Mouse (Mus musculus) adrenal gland, adult 8-10 months (tissue): ENCODE data around the gene Idh1. TPM values are rescaled to one million over a fixed set of nuclear protein-coding genes. Genes with fewer than 3 reads are reported as not detected.

Experiments
- DNase-seq: peaks from one replicate; pipeline ENCODE4 v3.0.0; 2022
- total RNA-seq, 4 experiments: library from RNA; stranded (reverse); gene quantifications; 2 replicates each; pipeline ENCODE4 v1.2.4; 2022

The Idh1 gene
- total RNA-seq, 4 experiments from 2014 or later = 588 to 738 (median 679) TPM

DNA sequence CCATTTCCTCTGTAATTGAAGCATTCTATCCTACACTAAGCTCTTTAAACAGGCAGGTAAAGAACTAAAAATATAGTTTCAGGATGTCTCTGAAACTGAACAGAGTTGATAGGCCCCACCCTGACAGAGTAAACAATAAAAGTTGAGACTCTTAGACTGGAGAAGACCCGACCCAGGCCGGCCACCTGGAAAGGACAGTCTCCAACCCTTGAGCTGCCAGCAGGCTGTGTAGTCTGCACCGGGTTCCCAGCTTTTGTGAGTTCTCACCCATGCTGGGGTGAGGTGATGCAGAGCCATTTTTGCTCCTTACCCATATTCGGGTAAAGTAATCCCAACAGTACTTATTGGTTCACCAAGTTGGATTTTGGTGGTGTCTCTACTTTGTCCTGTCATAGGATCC lies 10.1 kb downstream of the Idh1 start:
- DNase-seq = no peak

DNA sequence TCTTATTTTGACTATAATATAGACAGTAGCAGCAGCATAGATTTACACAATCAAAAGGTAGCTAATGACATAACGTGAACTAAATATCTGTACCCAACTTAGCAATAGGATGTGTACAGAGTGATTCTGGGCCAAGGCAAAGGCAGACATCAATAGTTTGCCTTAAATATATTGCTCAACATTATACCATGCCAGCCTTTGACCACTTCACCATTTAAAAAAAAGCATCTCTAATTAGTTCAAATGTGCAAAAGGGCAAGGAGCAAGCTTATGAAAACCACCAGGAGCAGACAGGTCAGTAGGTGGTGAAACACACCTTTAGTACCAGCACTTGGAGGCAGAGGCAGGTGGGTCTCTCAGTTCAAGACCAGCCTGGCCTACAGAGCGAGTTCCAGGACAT lies 12.6 kb downstream of the Idh1 start:
- DNase-seq = no peak

DNA sequence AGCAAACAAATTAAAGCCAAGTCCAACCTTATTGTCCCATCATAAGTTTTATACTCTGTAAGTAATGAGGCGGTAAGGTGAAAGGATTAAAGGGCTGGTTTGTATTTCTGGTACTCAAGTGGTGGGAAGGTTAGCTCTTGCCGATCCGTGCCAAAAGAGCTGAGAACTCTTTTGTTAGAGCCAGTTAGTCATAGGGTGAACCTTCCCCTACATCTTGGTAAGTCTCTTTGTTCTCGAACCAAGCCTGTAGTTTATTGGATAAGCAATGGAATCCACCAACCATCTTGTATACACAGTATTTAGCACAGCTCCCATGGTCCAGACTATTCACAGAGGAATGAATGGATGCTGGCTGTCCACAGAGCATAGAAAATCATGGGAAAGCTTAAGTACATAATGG lies 14.7 kb downstream of the Idh1 start:
- DNase-seq = no peak

DNA sequence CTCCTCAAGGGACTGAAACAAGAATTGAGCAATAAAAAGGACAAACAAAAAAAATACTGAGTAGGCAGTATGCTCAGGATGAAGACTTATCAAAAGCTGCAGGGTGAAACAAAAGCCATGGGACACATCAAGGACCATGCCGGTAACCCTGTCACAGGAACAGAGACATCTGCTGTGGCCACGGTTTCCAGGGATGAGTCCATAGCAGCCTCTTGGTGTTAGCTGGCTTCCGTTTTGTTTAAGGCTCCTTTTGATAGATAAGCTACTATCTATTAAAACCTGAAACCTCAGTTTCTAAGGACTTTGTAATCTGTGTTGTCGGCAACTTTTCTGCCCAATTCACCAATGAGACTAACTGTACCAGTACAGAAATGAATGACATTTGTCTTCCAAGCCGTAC lies 16.4 kb downstream of the Idh1 start:
- no peak for DNase-seq

DNA sequence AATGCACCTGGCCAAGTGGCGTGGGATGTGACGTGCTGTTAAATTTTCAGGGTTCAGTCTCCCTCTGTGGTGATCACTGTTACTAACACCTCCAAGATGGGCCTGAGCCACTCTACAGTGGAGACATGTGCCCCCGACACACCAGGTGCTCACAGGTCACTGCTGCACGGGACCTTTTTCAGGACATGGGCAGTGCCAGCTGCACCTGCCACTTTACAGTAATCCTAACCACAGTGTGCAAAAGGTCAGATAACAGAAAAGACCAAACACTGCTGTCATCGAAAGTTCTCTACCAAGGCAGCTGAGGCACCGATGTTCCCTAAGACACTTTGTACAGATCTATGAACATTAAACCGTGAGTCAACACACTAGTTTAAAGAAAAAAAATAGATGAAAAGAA lies 16.8 kb downstream of the Idh1 start:
- DNase-seq = no peak

GRCm38 (mm10) chr1:65167496-65167895 lies 18.8 kb downstream of the Idh1 start:
- no peak for DNase-seq

GRCm38 (mm10) chr1:65162210-65162609 lies 24.1 kb downstream of the Idh1 start:
- no peak for DNase-seq

DNA sequence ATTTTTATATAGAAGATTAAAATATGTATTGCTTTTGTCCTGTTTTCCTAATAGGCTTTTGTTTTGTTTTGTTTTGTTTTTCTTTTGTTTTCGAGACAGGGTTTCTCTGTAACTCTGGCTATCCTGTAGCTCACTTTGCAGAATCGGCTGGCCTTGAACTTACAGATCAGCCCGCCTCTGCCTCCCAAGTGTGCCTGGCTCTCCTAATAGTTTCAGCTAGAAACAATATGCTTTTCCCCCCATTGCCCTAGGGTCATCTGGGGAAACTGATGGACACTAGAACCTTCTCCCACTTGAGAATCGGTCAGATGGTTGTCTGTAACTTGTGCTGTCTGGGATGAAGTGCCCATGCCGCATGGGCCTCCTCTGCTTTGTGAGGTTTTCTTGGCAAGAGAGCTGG lies 30.2 kb downstream of the Idh1 start:
- DNase-seq = no peak

DNA sequence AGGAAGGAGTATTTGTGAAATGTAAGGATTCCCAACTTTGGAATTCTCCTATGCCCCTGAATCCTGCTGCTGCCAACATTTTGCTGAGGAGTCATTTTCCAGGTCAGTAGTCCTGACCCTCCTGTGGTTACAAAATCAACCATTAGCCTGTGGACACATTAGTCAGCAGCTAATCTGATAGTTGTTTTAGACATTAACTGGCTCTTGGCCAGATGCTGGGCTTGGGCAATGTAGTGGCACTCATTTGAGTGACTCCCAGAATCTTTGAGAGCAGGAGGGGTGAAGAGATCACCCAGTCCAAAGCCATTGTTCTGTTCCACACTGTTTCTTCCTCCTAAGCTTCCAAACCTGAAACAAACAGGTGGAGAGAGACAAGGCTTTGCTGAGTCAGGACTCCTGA lies 31.5 kb downstream of the Idh1 start:
- DNase-seq = peak; percentile 82

- DNase-seq = no peak
Observed at GRCm38 (mm10) chr1:65147971-65148370, 38.3 kb downstream of the Idh1 start.

- no peak for DNase-seq
Observed at GRCm38 (mm10) chr1:65147326-65147725, 39.0 kb downstream of the Idh1 start.

DNA sequence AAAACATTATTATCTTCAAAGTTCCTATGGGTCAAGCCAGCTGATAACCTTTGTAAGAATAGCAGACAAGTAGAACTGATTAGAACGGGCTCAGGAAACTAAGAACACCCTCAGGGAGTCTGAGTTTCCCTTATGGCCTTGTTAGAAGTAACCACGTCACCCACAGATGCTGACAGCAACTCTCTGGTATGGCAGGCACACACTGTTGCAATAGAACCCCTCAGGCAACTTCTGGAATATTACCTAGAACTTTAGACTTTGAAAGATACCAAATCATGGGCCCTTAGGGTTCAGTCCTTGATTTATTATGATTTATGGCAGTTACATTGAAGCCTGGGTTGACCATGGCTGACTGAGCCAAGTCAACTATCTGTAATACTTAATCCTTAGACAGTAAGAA lies 39.7 kb downstream of the Idh1 start:
- DNase-seq = no peak

GRCm38 (mm10) chr1:65144783-65145182 lies 41.5 kb downstream of the Idh1 start:
- DNase-seq = no peak

DNA sequence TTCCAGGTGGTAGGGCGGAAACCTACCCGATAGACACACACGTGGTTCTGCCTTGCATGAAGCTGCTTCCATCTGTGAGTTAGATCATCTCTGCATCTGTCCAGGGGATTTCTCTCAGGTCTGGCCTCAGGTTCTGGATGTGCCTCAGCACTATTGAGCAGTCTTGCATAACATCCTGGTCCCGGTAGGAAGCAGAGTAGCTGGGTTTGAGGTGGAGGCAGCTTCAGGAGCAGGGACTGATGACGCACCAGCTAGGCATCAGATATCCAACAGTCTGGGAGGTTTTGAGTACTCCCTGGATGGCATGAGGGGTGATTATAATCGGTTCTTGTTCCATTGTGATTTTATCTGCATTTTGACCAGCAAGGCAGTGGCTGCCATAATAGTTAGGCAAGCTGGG lies 48.7 kb downstream of the Idh1 start:
- no peak for DNase-seq

GRCm38 (mm10) chr1:65132833-65133232 lies 53.5 kb downstream of the Idh1 start:
- DNase-seq = no peak

- no peak for DNase-seq
Observed at GRCm38 (mm10) chr1:65131671-65132070, 54.6 kb downstream of the Idh1 start.

- no peak for DNase-seq
Observed at GRCm38 (mm10) chr1:65130226-65130625, 56.1 kb downstream of the Idh1 start.

DNA sequence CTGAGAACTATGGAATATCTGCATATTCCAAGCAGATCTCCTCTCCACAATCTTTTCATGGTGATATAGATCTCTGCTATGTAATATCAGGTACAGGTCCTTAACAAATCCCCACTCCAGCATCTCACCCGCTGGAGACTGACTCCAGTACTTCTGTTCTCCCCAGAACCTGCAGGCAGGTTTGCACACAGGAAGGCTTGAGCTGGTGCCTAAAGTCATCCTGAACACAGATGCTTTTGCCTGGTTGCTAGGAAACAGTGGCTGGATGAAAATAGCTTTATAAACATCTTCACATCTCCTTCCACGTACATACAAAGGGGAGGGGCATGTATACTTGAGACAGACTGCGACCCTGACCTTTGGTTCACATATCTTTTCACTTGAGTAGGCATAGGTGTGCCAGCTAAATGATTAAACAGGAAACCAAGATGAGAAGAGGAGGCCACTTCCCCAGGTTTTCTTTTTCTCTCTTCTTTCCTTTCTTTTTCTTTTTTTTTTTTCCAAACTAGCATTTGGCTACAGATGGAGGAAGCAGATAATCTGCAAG lies 56.6 kb downstream of the Idh1 start:
- no peak for DNase-seq

GRCm38 (mm10) chr1:65122574-65123372 lies 63.5 kb downstream of the Idh1 start, which contains the start of gene D630023F18Rik:
Gene D630023F18Rik, minus strand, starts transcription at chr1:65123214.
- no peak for DNase-seq

DNA sequence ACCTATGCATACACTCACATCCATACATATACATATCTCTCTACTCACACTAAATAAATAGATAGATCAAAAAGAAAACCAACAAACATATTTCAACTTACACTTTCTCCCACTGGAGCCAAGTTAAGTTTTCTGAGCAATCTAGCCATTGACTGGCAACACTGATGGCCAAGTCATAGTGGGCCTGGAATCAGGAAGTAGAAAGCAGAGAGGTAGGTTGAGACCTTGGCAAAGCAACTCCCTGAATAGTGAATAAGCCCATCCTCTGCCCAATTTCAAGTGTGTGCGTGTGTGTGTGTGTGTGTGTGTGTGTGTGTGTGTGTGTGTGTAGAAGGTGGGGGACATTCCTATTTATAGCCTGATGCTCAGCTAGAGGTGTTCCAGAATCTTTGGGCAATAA lies 66.9 kb downstream of the Idh1 start, which contains the start of gene Gm28845:
Gene Gm28845 (minus strand): TSS at position 121 of the 400 bp plus-strand sequence.
- no peak for DNase-seq

GRCm38 (mm10) chr1:65118150-65118913 lies 68.0 kb downstream of the Idh1 start:
- no peak for DNase-seq

DNA sequence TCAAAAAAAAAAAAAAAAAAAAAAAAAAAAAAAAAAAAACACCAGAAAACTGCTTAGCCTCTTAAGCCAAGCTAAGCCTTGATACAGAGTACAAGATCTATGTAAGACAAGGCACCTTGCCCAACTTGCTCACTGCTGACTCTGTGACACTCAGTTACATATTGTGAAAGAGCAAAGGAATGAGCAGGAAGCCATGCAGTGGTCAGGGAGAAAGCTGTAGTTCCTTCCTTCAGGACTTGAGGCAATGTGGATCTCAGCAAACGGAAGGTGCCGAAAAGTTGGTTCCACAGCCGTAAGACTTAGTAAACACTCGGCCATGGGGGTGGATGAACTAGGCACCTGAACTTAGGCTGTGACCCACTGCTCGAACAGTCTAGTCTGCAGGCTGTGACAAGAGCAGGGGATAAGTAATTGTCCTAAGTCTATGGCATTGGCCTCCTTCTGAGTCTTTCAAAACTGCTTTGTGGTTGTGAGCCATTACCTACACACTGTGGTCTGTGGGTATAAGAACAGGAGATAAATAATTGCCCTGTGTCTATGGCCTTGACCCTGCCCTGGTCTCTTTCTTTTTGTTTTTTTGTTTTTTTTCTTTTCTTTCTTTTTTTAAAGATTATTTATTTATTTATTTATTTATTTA lies 72.6 kb downstream of the Idh1 start:
- peak; percentile 19 for DNase-seq

DNA sequence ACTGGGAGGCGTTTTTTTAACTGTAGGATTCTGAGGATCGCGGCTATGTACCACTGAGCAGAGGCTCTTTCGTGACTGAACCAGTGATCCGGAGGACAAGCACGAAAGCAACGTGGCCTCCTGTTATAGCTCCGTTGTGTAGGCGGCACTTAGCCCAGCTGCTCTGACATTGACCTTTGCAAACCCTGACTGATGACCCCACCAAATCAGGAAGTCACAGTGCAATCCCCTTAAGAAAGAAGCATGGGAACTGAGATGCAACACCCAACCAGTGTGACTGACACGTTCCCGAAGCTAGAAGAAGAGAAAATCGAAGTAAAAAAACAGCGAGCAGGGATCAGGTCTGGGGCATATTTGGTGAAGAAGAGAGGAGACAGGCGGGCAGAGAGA lies 73.5 kb downstream of the Idh1 start:
- no peak for DNase-seq
